Mouse (Mus musculus) embryonic facial prominence, embryonic 14.5 days (tissue): ENCODE data around the gene Oprm1. TPM values are rescaled to one million over a fixed set of nuclear protein-coding genes. Genes with fewer than 3 reads are reported as not detected.

Source experiments
- polyA plus RNA-seq: library from polyadenylated mRNA; unstranded; fragments of >200 nt; fragmentation: Nextera tagmentation; extraction: Ambion mirVana; gene quantifications from 2 replicates; pipeline ENCODE4 v1.2.1, GENCODE M21; 2014

Oprm1 gene
- polyA plus RNA-seq, 1 experiment from 2014 or later: 0.22 TPM

Other genes starting within 250 kb of the Oprm1 start
- gene Gm10945, start 3.3 kb downstream of the Oprm1 start, polyA plus RNA-seq: not detected in 2 replicates